Mouse (Mus musculus) embryonic facial prominence, embryonic 14.5 days (tissue): ENCODE measurements around the gene Dmrt1. TPM values are rescaled to one million over a fixed set of nuclear protein-coding genes. Genes with fewer than 3 reads are reported as not detected.

ENCODE experiments used
- ATAC-seq: fragments of 200-750 bp; cut with Nextera tagmentation; 2 replicates; pipeline ENCODE4 v1.8.0; 2017; ENCODE audit warnings: low read depth, moderate number of reproducible peaks, moderate TSS enrichment
- DNase-seq: peaks from one replicate; pipeline ENCODE4 v3.0.0-alpha.2; 2015; ENCODE audit warnings: low spot score
- H3K27ac ChIP-seq: fragments of 300-500 bp; sonication (generic); replicated peaks from 2 replicates; pipeline ENCODE4 v1.5.1; 2014; ENCODE audit warnings: low read depth, mild to moderate bottlenecking, low read length, moderate library complexity
- H3K27me3 ChIP-seq: fragments of 300-500 bp; sonication (generic); replicated peaks from 2 replicates; pipeline ENCODE4 v1.6.1; 2014; ENCODE audit warnings: low read length; ENCODE audit not compliant: control insufficient read depth, insufficient read depth
- H3K36me3 ChIP-seq: fragments of 300-500 bp; sonication (generic); 2 replicates; pipeline ENCODE4 v1.6.1; 2014; ENCODE audit warnings: low read length, mixed read lengths; ENCODE audit not compliant: control insufficient read depth, insufficient read depth
- H3K4me1 ChIP-seq: fragments of 300-500 bp; sonication (generic); 2 replicates; pipeline ENCODE4 v1.6.1; 2014; ENCODE audit warnings: antibody characterized with exemption, low read length; ENCODE audit not compliant: control insufficient read depth, insufficient read depth
- H3K4me2 ChIP-seq: fragments of 300-500 bp; sonication (generic); 2 replicates; pipeline ENCODE4 v1.6.1; 2014; ENCODE audit warnings: low read depth, mild to moderate bottlenecking, low read length, moderate library complexity, mixed read lengths
- H3K4me3 ChIP-seq: fragments of 300-500 bp; sonication (generic); 2 replicates; pipeline ENCODE4 v1.5.1; 2014; ENCODE audit warnings: low read depth, mild to moderate bottlenecking, low read length
- H3K9ac ChIP-seq: fragments of 300-500 bp; sonication (generic); 2 replicates; pipeline ENCODE4 v1.6.1; 2014; ENCODE audit warnings: low read depth, mild to moderate bottlenecking, low read length, moderate library complexity, mixed read lengths
- H3K9me3 ChIP-seq: fragments of 300-500 bp; sonication (generic); 2 replicates; pipeline ENCODE4 v1.6.1; 2016; ENCODE audit warnings: low read length; ENCODE audit not compliant: control insufficient read depth
- WGBS: fragments of 180-500 bp; shearing (Covaris S2); extraction: QIAGEN DNeasy Blood & Tissue Kit; methylation state at CpG from one replicate; pipeline ENCODE4 v1.1.7; 2014; 5-methylcytosine and 5-hydroxymethylcytosine counted together
- polyA plus RNA-seq: library from polyadenylated mRNA; unstranded; fragments of >200 nt; fragmentation: Nextera tagmentation; extraction: Ambion mirVana; gene quantifications from 2 replicates; pipeline ENCODE4 v1.2.1, GENCODE M21; 2014

Dmrt1 gene
- polyA plus RNA-seq, 1 experiment from 2014 or later: 0.29 TPM

GRCm38 (mm10) chr19:25578358-25578757, 72.9 kb downstream of the Dmrt1 start:
- Histone ChIP-seq H3K4me2 (no peak overlapping the region), H3K27me3 (peaks cover 26% of the 10 kb centered on the region), H3K4me3 (no peak overlapping the region), H3K27ac (no peak overlapping the region), H3K4me1 (0 out of 2 replicates have a peak, but pooled peaks cover 6% of the 10 kb centered on the region), H3K9me3 (no peaks in the 10 kb centered on the region), H3K9ac (no peak overlapping the region), H3K36me3 (no peaks in the 10 kb centered on the region)
- no peak for DNase-seq
- no peak for ATAC-seq
- WGBS: 93% methylated on average over 2 of the region's 2 CpGs

GRCm38 (mm10) chr19:25579440-25579839, 74.0 kb downstream of the Dmrt1 start:
- 90% methylated on average over 2 of the region's 2 CpGs for WGBS
- DNase-seq: no peak

GRCm38 (mm10) chr19:25597717-25598232, 92.4 kb downstream of the Dmrt1 start:
- 65% methylated on average over 3 of the region's 3 CpGs for WGBS
- Histone ChIP-seq H3K9ac (no peak overlapping the region), H3K4me2 (no peak overlapping the region), H3K27me3 (peaks cover 69% of the 10 kb centered on the region), H3K36me3 (no peaks in the 10 kb centered on the region), H3K4me3 (no peak overlapping the region), H3K4me1 (no peaks in the 10 kb centered on the region; the same call in 1 of the 2 replicates), H3K9me3 (no peaks in the 10 kb centered on the region), H3K27ac (no peak overlapping the region)
- ATAC-seq (peak; percentile 77; the same call in 1 of the 2 replicates), DNase-seq (no peak)

More at GRCm38 (mm10) chr19:25579440-25579839, 74.0 kb downstream of the Dmrt1 start:
- H3K4me3 ChIP-seq: no peak overlapping the region
- no peaks in the 10 kb centered on the region for H3K9me3 ChIP-seq
- H3K27me3 ChIP-seq: peaks cover 15% of the 10 kb centered on the region
- no peak for ATAC-seq
- no peak overlapping the region for H3K4me2 ChIP-seq
- H3K9ac ChIP-seq: no peak overlapping the region
- no peaks in the 10 kb centered on the region for H3K36me3 ChIP-seq
- no peak overlapping the region for H3K27ac ChIP-seq
- 0 out of 2 replicates have a peak, but pooled peaks cover 6% of the 10 kb centered on the region for H3K4me1 ChIP-seq

- no peak overlapping the region for H3K27ac ChIP-seq
- no peak overlapping the region for H3K4me2 ChIP-seq
- H3K9ac ChIP-seq: no peak overlapping the region
- whole genome bisulfite sequencing: 4% methylated on average over 4 of the region's 4 CpGs
- peaks cover 69% of the 10 kb centered on the region for H3K27me3 ChIP-seq
- no peaks in the 10 kb centered on the region for H3K36me3 ChIP-seq
- H3K4me1 ChIP-seq: no peaks in the 10 kb centered on the region; the same call in 1 of the 2 replicates
- DNase-seq (peak; percentile 76), ATAC-seq (peak; percentile 80; the same call in 1 of the 2 replicates)
- H3K9me3 ChIP-seq: no peaks in the 10 kb centered on the region
- no peak overlapping the region for H3K4me3 ChIP-seq
Observed at GRCm38 (mm10) chr19:25598626-25599025, 93.2 kb downstream of the Dmrt1 start.

- H3K4me1 ChIP-seq: no peaks in the 10 kb centered on the region
- H3K4me3 ChIP-seq: no peak overlapping the region
- WGBS: 9% methylated on average over 8 of the region's 8 CpGs
- no peak overlapping the region for H3K4me2 ChIP-seq
- no peaks in the 10 kb centered on the region for H3K9me3 ChIP-seq
- ATAC-seq: no peak
- DNase-seq: no peak
- no peaks in the 10 kb centered on the region for H3K36me3 ChIP-seq
- H3K9ac ChIP-seq: no peak overlapping the region
- H3K27ac ChIP-seq: no peak overlapping the region
- peaks cover 96% of the 10 kb centered on the region for H3K27me3 ChIP-seq
Observed at GRCm38 (mm10) chr19:25601966-25602365, 96.5 kb downstream of the Dmrt1 start.

- H3K4me3 ChIP-seq: peak overlapping the region; percentile 15; the same call in 1 of the 2 replicates
- peak; percentile 31; the same call in 1 of the 2 replicates for ATAC-seq
- peaks cover 10% of the 10 kb centered on the region for H3K4me1 ChIP-seq
- no peaks in the 10 kb centered on the region for H3K36me3 ChIP-seq
- no peak overlapping the region for H3K9ac ChIP-seq
- 2% methylated on average over 21 of the region's 21 CpGs for WGBS
- peak; percentile 73 for DNase-seq
- no peak overlapping the region for H3K27ac ChIP-seq
- H3K9me3 ChIP-seq: no peaks in the 10 kb centered on the region
- peaks cover 99% of the 10 kb centered on the region for H3K27me3 ChIP-seq
- no peak overlapping the region for H3K4me2 ChIP-seq
Observed at GRCm38 (mm10) chr19:25607461-25608205, 102.2 kb downstream of the Dmrt1 start.

- peaks cover 10% of the 10 kb centered on the region for H3K4me1 ChIP-seq
- WGBS: 4% methylated on average over 7 of the region's 7 CpGs
- ATAC-seq: peak; percentile 1; the same call in 1 of the 2 replicates
- no peak overlapping the region for H3K4me3 ChIP-seq
- H3K9ac ChIP-seq: no peak overlapping the region
- no peaks in the 10 kb centered on the region for H3K9me3 ChIP-seq
- no peak overlapping the region for H3K27ac ChIP-seq
- no peaks in the 10 kb centered on the region for H3K36me3 ChIP-seq
- DNase-seq: no peak
- H3K27me3 ChIP-seq: peaks cover 99% of the 10 kb centered on the region
- H3K4me2 ChIP-seq: no peak overlapping the region
Observed at GRCm38 (mm10) chr19:25608206-25608580, 102.8 kb downstream of the Dmrt1 start.

- H3K27ac ChIP-seq: no peak overlapping the region
- peak overlapping the region; percentile 3; the same call in 1 of the 2 replicates for H3K4me3 ChIP-seq
- H3K27me3 ChIP-seq: peaks cover 99% of the 10 kb centered on the region
- no peak overlapping the region for H3K9ac ChIP-seq
- H3K4me1 ChIP-seq: peaks cover 10% of the 10 kb centered on the region
- DNase-seq: no peak
- ATAC-seq: no peak
- no peaks in the 10 kb centered on the region for H3K9me3 ChIP-seq
- no peak overlapping the region for H3K4me2 ChIP-seq
- WGBS: 1% methylated on average over 33 of the region's 33 CpGs
- H3K36me3 ChIP-seq: no peaks in the 10 kb centered on the region
Observed at GRCm38 (mm10) chr19:25608961-25609850, 103.8 kb downstream of the Dmrt1 start.
